Mouse (Mus musculus) stomach, embryonic 15.5 days (tissue): ENCODE data around the gene Xndc1. TPM values are rescaled to one million over a fixed set of nuclear protein-coding genes. Genes with fewer than 3 reads are reported as not detected.
"Not testable (repeated sequence)": the region's sequence is repeated elsewhere in the genome, so short reads cannot be mapped to it uniquely, and the experiment has no call there.

Source experiments
- ATAC-seq: fragments of 200-750 bp; cut with Nextera tagmentation; 2 replicates; pipeline ENCODE4 v1.8.0; 2017; ENCODE audit warnings: low read depth, moderate number of reproducible peaks, moderate TSS enrichment; ENCODE audit not compliant: insufficient read depth, low FRiP score
- H3K27ac ChIP-seq: fragments of 300-500 bp; sonication (generic); 2 replicates; pipeline ENCODE4 v1.5.1; 2015; ENCODE audit warnings: mild to moderate bottlenecking, inconsistent platforms
- H3K27me3 ChIP-seq: fragments of 300-500 bp; sonication (generic); replicated peaks from 2 replicates; pipeline ENCODE4 v1.6.1; 2015; ENCODE audit warnings: inconsistent platforms
- H3K36me3 ChIP-seq: fragments of 300-500 bp; sonication (generic); 2 replicates; pipeline ENCODE4 v1.6.1; 2015; ENCODE audit warnings: inconsistent platforms
- H3K4me1 ChIP-seq: fragments of 300-500 bp; sonication (generic); 2 replicates; pipeline ENCODE4 v1.6.1; 2015; ENCODE audit warnings: inconsistent platforms
- H3K4me2 ChIP-seq: fragments of 300-500 bp; sonication (generic); 2 replicates; pipeline ENCODE4 v1.6.1; 2015; ENCODE audit warnings: mild to moderate bottlenecking, inconsistent platforms
- H3K4me3 ChIP-seq: fragments of 300-500 bp; sonication (generic); replicated peaks from 2 replicates; pipeline ENCODE4 v1.5.1; 2015; ENCODE audit warnings: inconsistent platforms
- H3K9ac ChIP-seq: fragments of 300-500 bp; sonication (generic); 2 replicates; pipeline ENCODE4 v1.6.1; 2015; ENCODE audit warnings: inconsistent platforms
- H3K9me3 ChIP-seq: fragments of 300-500 bp; sonication (generic); 2 replicates; pipeline ENCODE4 v1.6.1; 2016; ENCODE audit warnings: inconsistent platforms
- WGBS: fragments of 180-500 bp; shearing (Covaris S2); methylation state at CpG from one replicate; pipeline ENCODE4 v1.1.7; 2015; 5-methylcytosine and 5-hydroxymethylcytosine counted together
- polyA plus RNA-seq: library from polyadenylated mRNA; unstranded; fragments of >200 nt; fragmentation: Nextera tagmentation; extraction: Ambion mirVana; gene quantifications from 2 replicates; pipeline ENCODE4 v1.2.1, GENCODE M21; 2015

Gene Xndc1
- polyA plus RNA-seq, 1 experiment from 2014 or later, result 26.0 TPM

DNA sequence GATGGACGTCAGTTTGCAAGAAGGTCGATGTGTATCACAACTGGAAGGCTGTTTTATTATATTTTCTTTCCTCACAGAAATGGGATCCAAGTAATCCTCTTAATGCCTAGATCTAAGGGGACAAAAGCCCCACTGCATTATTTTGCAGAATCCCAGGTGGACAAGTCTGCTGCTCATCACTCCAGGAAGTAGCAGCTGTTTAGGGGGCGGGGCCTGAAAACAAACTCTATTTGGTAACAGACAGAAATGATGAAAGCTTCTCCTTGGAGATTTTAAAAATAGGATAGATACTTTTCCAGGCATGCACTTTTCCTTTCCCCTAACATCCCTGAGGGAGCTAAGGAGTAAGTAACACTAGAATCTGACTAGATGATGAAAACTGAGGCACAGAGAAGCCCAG lies 28.0 kb upstream of the Xndc1 start:
- H3K36me3 ChIP-seq, result peaks cover 48% of the 10 kb centered on the region
- H3K9ac ChIP-seq, result no peak overlapping the region
- H3K4me1 ChIP-seq, result no peaks in the 10 kb centered on the region
- ATAC-seq, result no peak
- H3K27me3 ChIP-seq, result no peaks in the 10 kb centered on the region
- WGBS, result 94% methylated on average over 3 of the region's 3 CpGs
- no peak overlapping the region for H3K4me3 ChIP-seq
- no peak overlapping the region for H3K27ac ChIP-seq
- H3K4me2 ChIP-seq, result no peak overlapping the region
- no peaks in the 10 kb centered on the region for H3K9me3 ChIP-seq

DNA sequence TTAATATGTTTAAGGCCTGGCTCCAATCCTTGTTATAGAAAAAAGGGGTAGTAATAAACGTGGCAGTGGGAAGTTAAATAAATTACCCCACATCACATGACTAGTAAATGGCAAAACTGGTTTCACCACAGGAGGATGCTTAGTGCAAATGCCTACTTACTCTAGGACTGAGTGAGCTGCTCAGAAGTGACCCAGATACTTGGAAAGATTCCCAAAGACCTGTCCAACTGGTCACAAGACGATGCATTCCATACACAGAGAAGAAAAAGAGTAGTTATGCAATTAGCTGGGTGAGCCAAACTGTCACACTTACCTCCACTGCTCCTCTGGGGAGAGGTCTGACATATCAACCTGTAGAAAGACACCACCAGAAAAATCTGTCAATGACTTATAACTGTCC lies 23.0 kb upstream of the Xndc1 start:
- Histone ChIP-seq H3K9me3 (no peaks in the 10 kb centered on the region), H3K4me1 (no peaks in the 10 kb centered on the region), H3K27ac (no peak overlapping the region), H3K9ac (no peak overlapping the region), H3K4me2 (no peak overlapping the region), H3K27me3 (no peaks in the 10 kb centered on the region), H3K4me3 (no peak overlapping the region), H3K36me3 (peaks cover 26% of the 10 kb centered on the region)
- ATAC-seq, result no peak
- WGBS, result 64% methylated on average over 2 of the region's 2 CpGs

- not testable (repeated sequence) for H3K27me3 ChIP-seq, H3K9me3 ChIP-seq, H3K27ac ChIP-seq, H3K36me3 ChIP-seq, H3K4me1 ChIP-seq, H3K4me3 ChIP-seq, ATAC-seq, H3K9ac ChIP-seq, H3K4me2 ChIP-seq
Observed at GRCm38 (mm10) chr7:102048524-102048923, 16.8 kb upstream of the Xndc1 start.

GRCm38 (mm10) chr7:102061353-102061752 lies 4.0 kb upstream of the Xndc1 start:
- Histone ChIP-seq H3K4me1 (peaks cover 15% of the 10 kb centered on the region; the same call in 1 of the 2 replicates), H3K27me3 (no peaks in the 10 kb centered on the region), H3K4me2 (no peak overlapping the region), H3K27ac (no peak overlapping the region), H3K36me3 (0 out of 2 replicates have a peak, but pooled peaks cover 14% of the 10 kb centered on the region), H3K9ac (no peak overlapping the region), H3K4me3 (no peak overlapping the region), H3K9me3 (no peaks in the 10 kb centered on the region)
- WGBS, result 77% methylated on average over 3 of the region's 3 CpGs
- ATAC-seq, result no peak

DNA sequence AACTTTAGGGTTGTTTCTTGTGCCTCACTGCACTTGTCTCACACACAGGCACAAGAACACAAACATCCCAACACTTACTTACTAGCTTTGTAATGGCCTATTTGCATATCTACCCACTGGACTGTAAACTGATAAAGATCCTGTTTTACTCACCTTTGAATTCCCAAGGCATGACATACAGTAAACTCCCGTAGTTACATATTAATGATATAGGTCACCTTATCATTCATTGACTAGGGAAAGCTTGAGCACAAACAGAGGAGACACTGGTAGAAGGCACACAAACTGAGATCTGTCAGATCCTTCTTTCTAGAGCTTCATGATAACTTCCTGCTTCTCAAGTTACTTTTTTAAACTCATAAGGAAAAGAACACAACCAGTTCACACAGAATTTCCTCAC lies 3.1 kb upstream of the Xndc1 start:
- Histone ChIP-seq H3K27ac (no peak overlapping the region), H3K4me2 (no peak overlapping the region)

DNA sequence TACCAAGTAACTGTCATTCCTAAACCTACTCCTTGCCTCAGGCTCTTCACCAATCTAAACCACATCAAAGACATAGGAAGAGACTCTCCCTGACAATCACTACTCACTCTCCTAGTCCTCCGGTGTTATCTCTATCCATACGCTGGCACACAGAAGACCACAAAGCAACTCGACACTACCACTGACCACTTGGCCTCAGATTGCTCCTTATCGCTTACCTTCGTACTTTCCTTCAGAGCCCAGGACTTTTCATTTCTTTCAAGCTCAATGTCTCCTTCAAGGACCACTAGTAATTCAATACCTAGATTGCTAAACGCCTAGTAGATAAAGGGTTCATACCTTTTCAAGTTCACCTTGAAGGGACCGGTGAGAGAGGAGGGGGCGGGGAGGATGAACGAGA lies 1.4 kb upstream of the Xndc1 start:
- no peak for ATAC-seq
- peaks cover 18% of the 10 kb centered on the region; the same call in 1 of the 2 replicates for H3K4me1 ChIP-seq
- no peak overlapping the region for H3K9ac ChIP-seq
- WGBS, result 70% methylated on average over 9 of the region's 9 CpGs
- H3K36me3 ChIP-seq, result 0 out of 2 replicates have a peak, but pooled peaks cover 3% of the 10 kb centered on the region
- H3K4me3 ChIP-seq, result peak overlapping the region; percentile 75
- H3K9me3 ChIP-seq, result no peaks in the 10 kb centered on the region
- H3K4me2 ChIP-seq, result peak overlapping the region; percentile 60
- no peak overlapping the region for H3K27ac ChIP-seq
- H3K27me3 ChIP-seq, result no peaks in the 10 kb centered on the region

More for the DNA sequence above, 3.1 kb upstream of the Xndc1 start:
- Histone ChIP-seq H3K9ac (no peak overlapping the region), H3K9me3 (no peaks in the 10 kb centered on the region), H3K27me3 (no peaks in the 10 kb centered on the region), H3K4me3 (no peak overlapping the region), H3K36me3 (0 out of 2 replicates have a peak, but pooled peaks cover 10% of the 10 kb centered on the region), H3K4me1 (peaks cover 18% of the 10 kb centered on the region; the same call in 1 of the 2 replicates)
- ATAC-seq, result no peak
- WGBS, result 73% methylated on average over 1 of the region's 1 CpGs

- Histone ChIP-seq H3K4me2 (peak overlapping the region; percentile 60), H3K9me3 (no peaks in the 10 kb centered on the region), H3K36me3 (no peaks in the 10 kb centered on the region; the same call in 1 of the 2 replicates), H3K9ac (peak overlapping the region; percentile 54), H3K27me3 (no peaks in the 10 kb centered on the region), H3K4me1 (peaks cover 18% of the 10 kb centered on the region; the same call in 1 of the 2 replicates), H3K27ac (peak overlapping the region; percentile 74), H3K4me3 (peak overlapping the region; percentile 75)
- ATAC-seq, result 0 out of 2 replicates have a peak, but pooled peaks have one; percentile 18
- WGBS, result under 1% methylated on average over 9 of the region's 9 CpGs
Observed at GRCm38 (mm10) chr7:102064655-102065045, 661 bp upstream of the Xndc1 start.

- peak overlapping the region; percentile 45 for H3K9ac ChIP-seq
- H3K27ac ChIP-seq, result peak overlapping the region; percentile 74; the same call in 1 of the 2 replicates
- no peak for ATAC-seq
- H3K4me2 ChIP-seq, result peak overlapping the region; percentile 60
- 63% methylated on average over 6 of the region's 6 CpGs for WGBS
- H3K36me3 ChIP-seq, result peaks cover 3% of the 10 kb centered on the region; the same call in 1 of the 2 replicates
- H3K27me3 ChIP-seq, result no peaks in the 10 kb centered on the region
- H3K9me3 ChIP-seq, result no peaks in the 10 kb centered on the region
- peak overlapping the region; percentile 75 for H3K4me3 ChIP-seq
- H3K4me1 ChIP-seq, result peaks cover 18% of the 10 kb centered on the region; the same call in 1 of the 2 replicates
Observed at GRCm38 (mm10) chr7:102066363-102066762, 1.1 kb downstream of the Xndc1 start.

DNA sequence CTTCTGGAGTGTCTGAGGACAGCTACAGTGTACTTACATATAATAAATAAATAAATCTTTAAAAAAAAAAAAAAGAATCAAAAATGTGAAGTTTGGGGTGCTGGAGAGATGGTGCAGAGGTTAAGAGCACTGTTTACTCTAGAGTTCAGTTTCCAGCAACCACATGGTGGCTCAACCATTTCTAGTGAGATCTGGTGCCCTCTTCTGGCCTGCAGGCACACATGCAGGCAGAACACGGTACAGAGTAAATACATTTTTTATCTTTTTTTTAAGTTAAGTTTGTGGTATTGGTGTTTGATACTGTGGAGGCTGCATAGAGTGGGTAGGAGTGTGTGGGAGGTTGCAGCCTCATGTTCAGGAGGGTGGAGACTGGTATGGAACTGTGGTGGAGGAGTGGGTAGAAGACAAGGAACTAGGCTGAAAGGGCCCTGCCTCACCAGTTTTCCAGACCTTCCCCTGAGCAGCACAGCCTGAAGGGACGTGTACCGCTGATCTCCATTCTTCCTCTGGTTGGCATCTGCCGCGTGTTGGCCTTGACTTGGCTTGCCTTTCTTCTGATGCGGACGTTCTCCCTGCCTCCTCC lies 11.5 kb downstream of the Xndc1 start:
- Histone ChIP-seq H3K27ac (no peak overlapping the region), H3K9ac (no peak overlapping the region), H3K4me1 (no peaks in the 10 kb centered on the region), H3K9me3 (no peaks in the 10 kb centered on the region), H3K4me3 (no peak overlapping the region), H3K27me3 (no peaks in the 10 kb centered on the region), H3K4me2 (no peak overlapping the region), H3K36me3 (peaks cover 67% of the 10 kb centered on the region)
- WGBS, result 78% methylated on average over 7 of the region's 7 CpGs
- ATAC-seq, result no peak

DNA sequence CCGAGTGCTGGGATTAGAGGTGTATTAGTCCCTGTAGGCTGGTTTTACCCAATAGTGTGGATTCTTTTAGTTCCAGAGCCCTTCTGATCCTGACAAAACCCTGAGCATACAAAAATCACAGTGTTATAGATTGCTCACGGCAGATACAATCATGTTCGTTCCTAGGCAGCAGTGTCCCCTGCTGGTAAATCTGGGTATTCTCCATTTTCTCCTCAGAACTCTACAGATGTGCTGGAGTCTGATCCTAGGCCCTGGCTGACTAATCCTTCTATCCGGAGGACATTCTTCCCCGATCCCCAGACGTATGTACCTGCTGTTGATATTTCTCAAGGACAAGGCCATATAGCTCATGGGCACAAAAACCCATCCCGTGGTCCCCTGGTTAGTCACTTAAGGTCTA lies 13.2 kb downstream of the Xndc1 start:
- no peak for ATAC-seq
- Histone ChIP-seq H3K4me3 (no peak overlapping the region), H3K4me2 (no peak overlapping the region), H3K9ac (no peak overlapping the region), H3K27ac (no peak overlapping the region), H3K36me3 (peaks cover 62% of the 10 kb centered on the region), H3K9me3 (no peaks in the 10 kb centered on the region), H3K4me1 (no peaks in the 10 kb centered on the region), H3K27me3 (no peaks in the 10 kb centered on the region)
- WGBS, result 72% methylated on average over 7 of the region's 7 CpGs

DNA sequence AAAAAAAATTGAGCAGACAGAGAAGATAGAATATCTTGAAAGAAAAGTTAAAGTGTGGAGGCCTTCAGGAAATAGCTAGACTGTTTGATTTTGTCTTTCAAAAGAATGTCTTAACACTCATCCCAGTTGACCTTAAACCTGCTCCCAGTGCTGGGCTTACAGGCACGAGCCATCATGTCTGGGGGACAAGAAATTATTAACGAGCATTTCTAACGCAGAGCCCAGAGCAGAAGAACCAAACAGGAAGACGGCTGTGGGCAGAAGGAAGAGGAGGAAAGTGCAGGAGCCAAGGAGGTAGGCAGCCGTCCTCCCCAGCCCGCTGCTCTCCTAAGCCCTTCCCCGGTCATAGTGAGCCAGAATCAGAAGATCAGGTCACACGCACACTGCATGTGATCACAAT lies 15.0 kb downstream of the Xndc1 start:
- H3K36me3 ChIP-seq, result peaks cover 48% of the 10 kb centered on the region
- no peak overlapping the region for H3K4me2 ChIP-seq
- no peak overlapping the region for H3K27ac ChIP-seq
- no peak overlapping the region for H3K9ac ChIP-seq
- H3K4me1 ChIP-seq, result no peaks in the 10 kb centered on the region
- no peak for ATAC-seq
- 86% methylated on average over 8 of the region's 8 CpGs for WGBS
- H3K27me3 ChIP-seq, result no peaks in the 10 kb centered on the region
- H3K9me3 ChIP-seq, result no peaks in the 10 kb centered on the region
- H3K4me3 ChIP-seq, result no peak overlapping the region

GRCm38 (mm10) chr7:102081784-102082183 lies 16.5 kb downstream of the Xndc1 start:
- H3K9ac ChIP-seq, result no peak overlapping the region

More at GRCm38 (mm10) chr7:102081784-102082183, 16.5 kb downstream of the Xndc1 start:
- Histone ChIP-seq H3K9me3 (no peaks in the 10 kb centered on the region), H3K36me3 (peaks cover 39% of the 10 kb centered on the region), H3K4me2 (no peak overlapping the region), H3K27me3 (no peaks in the 10 kb centered on the region), H3K27ac (no peak overlapping the region), H3K4me3 (no peak overlapping the region), H3K4me1 (no peaks in the 10 kb centered on the region)
- no peak for ATAC-seq
- 87% methylated on average over 5 of the region's 5 CpGs for WGBS
